Mouse (Mus musculus): ENCODE data around the gene Gal3st3. TPM values are rescaled to one million over a fixed set of nuclear protein-coding genes. Genes with fewer than 3 reads are reported as not detected.
"Not testable (repeated sequence)": the region's sequence is repeated elsewhere in the genome, so short reads cannot be mapped to it uniquely, and the experiment has no call there.

Gene Gal3st3
- total RNA-seq, 2 experiments from 2014 or later: 106 to 107 TPM

DNA sequence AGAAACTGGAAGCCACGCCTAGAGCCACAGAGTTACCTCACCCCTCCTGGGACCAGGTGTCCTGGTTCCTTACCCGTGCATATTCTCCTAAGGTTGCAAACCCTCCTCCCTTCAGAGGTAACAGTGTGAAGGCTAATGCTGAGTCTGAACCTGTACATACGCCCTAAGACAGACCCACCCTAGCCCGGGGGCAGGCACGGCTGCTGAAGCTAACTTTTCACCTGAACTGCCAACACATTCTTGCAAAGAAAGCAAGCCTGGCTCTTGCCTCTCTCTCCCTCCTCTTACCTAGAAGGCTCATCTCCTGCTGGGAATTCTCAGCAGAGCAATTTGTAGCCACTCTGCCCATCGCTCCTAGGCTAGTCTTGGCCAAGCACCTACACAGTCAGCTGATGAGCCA lies 2.5 kb downstream of the Gal3st3 start:
- intact Hi-C loops (cut with DNase I): no loop called here
- no peak for DNase-seq (ENCODE audit: low spot score in 2 of 2)

DNA sequence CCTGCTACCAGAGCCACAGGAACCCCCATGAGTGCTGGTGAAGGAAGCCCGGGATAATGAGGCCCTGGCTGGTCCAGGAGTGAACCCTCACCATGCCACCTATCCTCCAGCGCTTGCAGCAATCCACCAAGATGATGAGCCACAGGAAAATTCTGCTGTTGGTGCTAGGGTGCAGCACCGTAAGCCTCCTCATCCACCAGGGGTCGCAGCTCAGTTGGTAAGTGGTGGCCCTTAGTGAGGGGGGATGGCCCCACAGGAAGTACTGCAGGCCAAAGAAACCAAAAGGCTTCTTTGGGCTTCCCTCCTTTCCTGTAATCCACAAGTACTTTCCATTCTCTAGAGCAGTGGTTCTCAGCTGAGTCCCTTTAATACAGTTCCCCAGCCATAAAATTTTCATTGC lies 4.3 kb downstream of the Gal3st3 start:
- peak; percentile 39 to 56 for DNase-seq (ENCODE audit: low spot score in 2 of 2)
- intact Hi-C loops (cut with DNase I): no loop called here

DNA sequence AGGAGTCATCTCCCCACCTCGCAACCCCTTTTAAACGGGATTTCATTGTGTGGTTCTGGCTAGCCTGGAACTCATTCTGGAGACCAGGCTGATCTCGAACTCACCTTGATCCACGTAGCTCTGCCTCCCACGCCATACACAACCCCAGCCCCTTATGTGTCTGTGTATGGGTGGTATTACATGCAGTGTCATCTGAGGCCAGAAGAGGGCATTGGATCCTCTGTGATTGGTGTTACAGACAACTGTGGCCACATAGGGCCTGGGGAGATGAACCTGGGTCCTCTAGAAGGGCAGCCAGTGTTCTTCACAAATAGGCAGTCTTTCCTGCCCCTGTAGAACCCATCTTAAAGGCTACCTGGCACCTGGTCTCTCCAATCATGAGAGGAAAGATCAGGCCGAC lies 8.1 kb downstream of the Gal3st3 start:
- intact Hi-C loops (cut with DNase I): loop anchor here (5.0 kb wide), 1 partner anchor 41 kb away; the partner anchor contains the start of gene Cst6
- DNase-seq (ENCODE audit: low spot score in 2 of 2): no peak

GRCm38 (mm10) chr19:5306968-5307734 lies 9.0 kb downstream of the Gal3st3 start:
- intact Hi-C loops (cut with DNase I): loop anchor here (5.0 kb wide), 1 partner anchor 40 kb away; the partner anchor contains the start of gene Cst6
- DNase-seq (ENCODE audit: low spot score in 2 of 2): no peak

GRCm38 (mm10) chr19:5309025-5309424 lies 10.9 kb downstream of the Gal3st3 start:
- intact Hi-C loops (cut with DNase I): loop anchor here (5.0 kb wide), 1 partner anchor 38 kb away; the partner anchor contains the start of gene Cst6

GRCm38 (mm10) chr19:5313189-5313588 lies 15.1 kb downstream of the Gal3st3 start:
- intact Hi-C loops (cut with DNase I): no loop called here
- no peak for DNase-seq (ENCODE audit: low spot score in 2 of 2)

More at GRCm38 (mm10) chr19:5309025-5309424, 10.9 kb downstream of the Gal3st3 start:
- no peak for DNase-seq (ENCODE audit: low spot score in 2 of 2)

DNA sequence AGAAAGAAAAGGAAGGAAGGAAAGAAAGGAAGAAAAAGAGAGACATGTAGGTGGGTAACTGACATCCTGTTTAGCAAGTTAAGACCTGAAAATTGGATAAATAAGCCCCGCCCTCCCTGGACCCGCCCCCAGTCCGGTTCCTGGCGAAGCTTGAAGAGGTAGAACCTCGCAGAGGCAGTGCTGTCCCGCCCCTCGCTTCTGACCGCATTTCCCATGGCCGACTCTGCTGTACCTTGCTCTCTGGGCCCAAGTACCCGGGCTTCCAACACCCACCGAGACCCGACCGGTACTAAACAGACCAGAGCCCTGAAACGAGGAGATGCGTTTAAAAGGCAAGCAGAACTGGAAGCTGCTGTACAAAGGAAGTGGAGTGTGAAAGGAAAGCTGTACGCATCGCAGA lies 25.7 kb downstream of the Gal3st3 start:
- DNase-seq (ENCODE audit: low spot score in 2 of 2): no peak
- intact Hi-C loops (cut with DNase I): no loop called here

GRCm38 (mm10) chr19:5327970-5328369 lies 29.8 kb downstream of the Gal3st3 start:
- intact Hi-C loops (cut with DNase I): no loop called here
- DNase-seq (ENCODE audit: low spot score in 2 of 2): no peak

DNA sequence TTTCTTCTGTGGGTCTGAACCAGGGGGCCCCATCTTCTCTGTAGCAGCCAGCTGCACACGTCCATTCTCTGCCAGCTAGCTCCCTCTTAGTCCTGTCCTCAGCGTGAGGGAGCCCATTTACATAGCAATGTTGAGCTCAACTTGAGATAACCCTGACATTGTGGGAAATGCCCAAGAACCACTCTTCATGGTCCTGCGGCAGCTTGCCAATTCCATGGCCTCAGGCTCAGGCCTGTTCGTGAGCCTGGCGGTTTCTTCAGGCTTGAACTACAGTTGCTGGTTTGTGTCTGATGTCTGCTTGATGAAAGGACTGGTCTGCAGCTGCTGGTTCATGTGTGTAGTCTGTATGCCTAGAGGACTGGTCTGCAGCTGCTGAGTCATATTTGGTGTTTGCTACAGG lies 36.6 kb downstream of the Gal3st3 start:
- DNase-seq (ENCODE audit: low spot score in 2 of 2): peak in 1 of 2 experiments; percentile 13
- intact Hi-C loops (cut with DNase I): no loop called here

DNA sequence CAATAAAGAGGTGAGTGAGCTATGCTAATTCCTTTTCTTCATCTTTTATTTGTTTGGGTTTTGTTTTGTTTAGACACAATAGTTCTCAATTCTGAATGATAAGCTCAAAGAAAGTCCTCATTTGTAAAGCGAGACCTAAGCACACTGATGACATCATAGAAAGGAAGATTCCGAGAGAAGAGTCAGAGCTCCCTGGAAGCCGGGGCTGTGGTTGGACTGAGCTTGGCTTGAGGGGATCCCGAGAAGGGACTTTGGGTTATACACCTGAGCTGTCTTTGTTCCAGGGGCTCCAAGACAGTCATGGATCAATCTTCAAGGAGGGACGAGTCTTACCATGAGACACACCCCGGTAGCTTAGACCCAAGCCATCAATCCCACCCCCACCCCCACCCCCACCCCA lies 37.3 kb downstream of the Gal3st3 start, which contains the start of gene Catsper1:
TSS of gene Catsper1 (plus strand) at position 301 of the 400 bp plus-strand sequence.
- intact Hi-C loops (cut with DNase I): no loop called here
- no peak for DNase-seq (ENCODE audit: low spot score in 2 of 2)

GRCm38 (mm10) chr19:5337975-5338374 lies 39.8 kb downstream of the Gal3st3 start:
- intact Hi-C loops (cut with DNase I): no loop called here
- DNase-seq (ENCODE audit: low spot score in 2 of 2): peak; percentile 79 to 83

GRCm38 (mm10) chr19:5341360-5341759 lies 43.2 kb downstream of the Gal3st3 start:
- no peak for DNase-seq (ENCODE audit: low spot score in 2 of 2)
- intact Hi-C loops (cut with DNase I): no loop called here

DNA sequence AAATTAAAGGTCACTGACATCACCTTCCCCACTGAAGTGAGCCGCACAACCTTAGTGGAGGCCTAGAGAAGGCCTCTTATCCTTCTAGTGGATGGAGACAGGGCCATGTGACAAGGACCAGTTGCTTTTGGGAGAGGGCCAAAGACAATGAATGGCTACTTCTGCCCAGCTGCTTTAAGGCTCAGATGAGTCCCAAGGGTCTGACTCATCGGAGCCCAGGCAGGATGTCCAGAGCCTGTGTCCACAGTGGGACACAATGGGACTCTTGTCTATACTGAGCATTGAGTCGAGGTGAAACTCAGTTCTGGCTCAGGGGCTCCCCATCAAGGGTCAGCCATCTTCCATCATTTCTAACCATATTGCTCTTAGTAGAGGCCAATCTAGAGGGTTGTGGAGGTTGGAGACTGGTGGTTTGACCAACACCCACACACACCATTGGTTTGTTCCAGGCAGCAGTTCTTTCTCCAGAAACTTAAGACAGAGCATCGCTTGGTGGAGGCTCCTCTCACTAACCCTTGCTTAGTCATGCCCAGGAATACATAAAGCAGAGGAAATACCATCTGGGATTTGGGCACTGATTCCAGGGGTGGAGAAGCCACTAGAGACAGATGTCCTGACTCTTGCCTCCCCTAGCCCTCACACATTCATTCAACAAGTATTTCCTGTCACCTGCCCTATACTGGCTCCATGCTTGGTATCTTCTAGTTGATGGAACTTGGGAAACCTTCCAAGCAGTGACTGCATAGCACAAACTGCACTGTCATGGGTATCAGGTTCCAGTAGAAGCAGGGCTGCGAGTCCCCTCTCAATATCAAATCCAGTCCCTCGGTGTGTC lies 47.4 kb downstream of the Gal3st3 start:
- intact Hi-C loops (cut with DNase I): loop anchor here (5.0 kb wide), 1 partner anchor 38 kb away; no protein-coding TSS in a partner anchor
- DNase-seq (ENCODE audit: low spot score in 2 of 2): no peak

DNA sequence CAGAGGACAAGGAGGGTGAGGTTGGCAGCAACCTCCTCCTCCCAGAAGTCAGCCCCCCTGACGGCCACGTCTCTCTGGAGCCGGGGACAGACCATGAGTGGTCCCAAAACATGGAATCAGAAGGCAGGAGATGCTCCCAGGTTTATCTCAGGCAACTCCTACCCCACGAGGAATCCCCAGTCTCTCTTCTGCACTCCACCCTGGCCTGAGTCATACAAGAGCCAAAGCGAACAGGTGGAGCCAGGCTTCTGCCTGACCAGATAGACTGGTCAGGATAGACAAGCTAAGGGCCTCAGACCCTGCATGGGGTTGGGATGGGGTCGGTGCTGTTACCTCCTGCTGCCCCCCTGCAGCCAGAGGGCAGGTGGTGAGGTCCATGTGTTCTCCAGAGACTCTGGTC lies 49.9 kb downstream of the Gal3st3 start:
- intact Hi-C loops (cut with DNase I): loop anchor here (5.0 kb wide), 1 partner anchor 41 kb away; no protein-coding TSS in a partner anchor
- no peak for DNase-seq (ENCODE audit: low spot score in 2 of 2)

- DNase-seq (ENCODE audit: low spot score in 2 of 2): peak; percentile 11 to 18
- intact Hi-C loops (cut with DNase I): loop anchor here (5.0 kb wide), 1 partner anchor 42 kb away; no protein-coding TSS in a partner anchor
Observed at GRCm38 (mm10) chr19:5348526-5349501, 50.7 kb downstream of the Gal3st3 start.

GRCm38 (mm10) chr19:5349502-5349873 lies 51.4 kb downstream of the Gal3st3 start, which contains the start of gene Cst6:
Gene Cst6 (minus strand): TSS chr19:5349574.
- not testable (repeated sequence) for DNase-seq (ENCODE audit: low spot score in 2 of 2)
- intact Hi-C loops (cut with DNase I): loop anchor here (5.0 kb wide), 1 partner anchor 42 kb away; no protein-coding TSS in a partner anchor

- intact Hi-C loops (cut with DNase I): no loop called here
- DNase-seq (ENCODE audit: low spot score in 2 of 2): no peak
Observed at GRCm38 (mm10) chr19:5353609-5354008, 55.5 kb downstream of the Gal3st3 start.

GRCm38 (mm10) chr19:5356080-5356479 lies 57.9 kb downstream of the Gal3st3 start:
- intact Hi-C loops (cut with DNase I): no loop called here
- no peak for DNase-seq (ENCODE audit: low spot score in 2 of 2)
